In the genomic region with DNA sequence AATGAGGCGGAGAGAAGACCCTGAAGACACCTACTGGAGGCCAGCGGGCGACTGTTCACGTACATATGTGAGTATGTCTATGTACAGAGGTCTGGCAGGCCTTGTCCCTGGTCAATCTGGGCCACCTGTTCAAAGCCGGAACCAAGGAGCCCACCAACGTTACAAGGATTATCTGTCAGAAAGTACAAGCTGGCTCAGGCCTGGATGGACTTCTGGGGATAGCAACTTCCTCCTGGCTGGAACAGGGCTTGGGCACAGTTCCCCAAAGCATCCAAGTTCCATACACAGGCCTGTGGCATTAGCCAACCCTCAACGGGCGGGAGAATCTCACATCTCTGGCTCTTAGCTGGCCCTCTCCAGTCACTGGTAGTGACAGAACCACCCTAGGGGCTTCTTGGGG, we compare ENCODE assay signal across 26 mouse cellular contexts. TPM values are rescaled to one million over a fixed set of nuclear protein-coding genes. Genes with fewer than 3 reads are reported as not detected.
A peak's percentile ranks its signal among the peaks of the same experiment; 100 is the strongest.
DNase-seq lines count a peak whose midpoint lies in the region; ATAC-seq and TF ChIP-seq lines count a peak whose summit lies in the region.
"Had no signal": no experiment of that assay in that cellular context is flagged by ENCODE, and none has a peak within 500 bp of the region (broad histone marks: within the 10 kb centered on the region; RNA-seq: fewer than 3 reads in every experiment).

No protein-coding gene starts in this region.

- no peak overlapping the region for H3K9ac ChIP-seq in midbrain, embryonic 14.5 days (replicated peaks; ENCODE audit: low read length)
- H3K9ac ChIP-seq in midbrain, embryonic 16.5 days (ENCODE audit: low read depth, low read length) = no peak overlapping the region
- H3K9ac ChIP-seq: hindbrain, embryonic 12.5 days; limb, embryonic 13.5 days; liver, embryonic 14.5 days; midbrain, embryonic 13.5 days; neural tube, embryonic 13.5 days had no signal

- no peaks in the 10 kb centered on the region for H3K9me3 ChIP-seq in midbrain, embryonic 14.5 days (ENCODE audit: control insufficient read depth, low read length)
- no peaks in the 10 kb centered on the region for H3K9me3 ChIP-seq in midbrain, embryonic 16.5 days (replicated peaks; ENCODE audit: control insufficient read depth, low read length, poor library complexity, severe bottlenecking)
- H3K9me3 ChIP-seq: hindbrain, embryonic 12.5 days; limb, embryonic 13.5 days; midbrain, embryonic 13.5 days; neural tube, embryonic 13.5 days had no signal

- intact Hi-C loops in gastrocnemius, adult 2 months (cut with DNase I) = loop anchor here (10.0 kb wide), 1 partner anchor 239 kb away; no protein-coding TSS in a partner anchor

- no peak overlapping the region for H3K4me2 ChIP-seq in midbrain, embryonic 14.5 days (ENCODE audit: low read length)
- H3K4me2 ChIP-seq in midbrain, embryonic 16.5 days (ENCODE audit: low read length) = no peak overlapping the region
- H3K4me2 ChIP-seq: hindbrain, embryonic 12.5 days; limb, embryonic 13.5 days; midbrain, embryonic 13.5 days; neural tube, embryonic 13.5 days had no signal

- no peaks in the 10 kb centered on the region for H3K27me3 ChIP-seq in midbrain, embryonic 14.5 days (ENCODE audit: control insufficient read depth, insufficient read depth, low read length)
- H3K27me3 ChIP-seq in midbrain, embryonic 16.5 days (ENCODE audit: control insufficient read depth, insufficient read depth, low read depth, low read length) = no peaks in the 10 kb centered on the region
- H3K27me3 ChIP-seq in small intestine, adult 2 months (ENCODE audit: control insufficient read depth, insufficient read depth, low read length) = no peaks in the 10 kb centered on the region
- H3K27me3 ChIP-seq: hindbrain, embryonic 12.5 days; limb, embryonic 13.5 days; midbrain, embryonic 13.5 days; neural tube, embryonic 13.5 days had no signal

- 91% methylated on average over 8 of the region's 8 CpGs for WGBS in midbrain, embryonic 14.5 days
- WGBS in midbrain, embryonic 16.5 days = 93% methylated on average over 8 of the region's 8 CpGs
- 84% methylated on average over 8 of the region's 8 CpGs for WGBS in small intestine, adult 2 months

- H3K27ac ChIP-seq in gastrocnemius, adult 2 months = no peak overlapping the region
- H3K27ac ChIP-seq in midbrain, embryonic 14.5 days (replicated peaks; ENCODE audit: low read depth, low read length) = 0 out of 2 replicates have a peak overlapping the region, but pooled peaks have one; percentile 13
- H3K27ac ChIP-seq in midbrain, embryonic 16.5 days (ENCODE audit: low read length) = no peak overlapping the region
- H3K27ac ChIP-seq in small intestine, adult 2 months (ENCODE audit: insufficient read depth, low read depth, low read length) = peak overlapping the region; percentile 62
- H3K27ac ChIP-seq: heart, adult 2 months; hindbrain, embryonic 12.5 days; limb, embryonic 13.5 days; liver, embryonic 14.5 days; midbrain, embryonic 13.5 days; neural tube, embryonic 13.5 days had no signal

- H3K4me1 ChIP-seq in midbrain, embryonic 14.5 days (ENCODE audit: control insufficient read depth, insufficient read depth, low read length) = no peaks in the 10 kb centered on the region
- no peaks in the 10 kb centered on the region for H3K4me1 ChIP-seq in midbrain, embryonic 16.5 days (ENCODE audit: control insufficient read depth, insufficient read depth, low read length)
- H3K4me1 ChIP-seq in small intestine, adult 2 months (ENCODE audit: control insufficient read depth, insufficient read depth, insufficient read length, low read length) = peaks cover 3% of the 10 kb centered on the region; the same call in 1 of the 2 replicates
- H3K4me1 ChIP-seq: limb, embryonic 13.5 days had no signal

- TF ChIP-seq POLR2A in small intestine, adult 2 months (IDR thresholded peaks at IDR 0.05; ENCODE audit: low read depth, low read length) = no peak

- no peak for ATAC-seq in midbrain, embryonic 14.5 days (ENCODE audit: low FRiP score, low TSS enrichment)
- ATAC-seq in midbrain, embryonic 16.5 days = no peak
- ATAC-seq in granulocyte monocyte progenitor cell, adult 5-6 weeks (replicated peaks; ENCODE audit: poor library complexity, severe bottlenecking) = peak; percentile 43
- ATAC-seq: forebrain, embryonic 14.5 days; intestine, postnatal 0 days; midbrain, embryonic 13.5 days had no signal

- no peak for DNase-seq in gastrocnemius, adult 2 months
- no peak for DNase-seq in gastrocnemius, postnatal 4 days (ENCODE audit: low spot score in 2 of 2)
- no peak for DNase-seq in midbrain, embryonic 14.5 days
- no peak for DNase-seq in testis, postnatal 14 days (ENCODE audit: low spot score)
- no peak for DNase-seq in embryo, embryonic 10.5 days (ENCODE audit: low spot score)
- DNase-seq: cerebellum, adult 2 months; cerebellum, postnatal 36 days; gastrocnemius, postnatal 14 days; layer of hippocampus, postnatal 36 days; retina, postnatal 1 day; thymus, postnatal 25 days had no signal

- H3K4me3 ChIP-seq in gastrocnemius, adult 2 months = peak overlapping the region; percentile 2; the same call in 1 of the 2 replicates
- no peak overlapping the region for H3K4me3 ChIP-seq in midbrain, embryonic 14.5 days (replicated peaks; ENCODE audit: low read depth, low read length)
- no peak overlapping the region for H3K4me3 ChIP-seq in midbrain, embryonic 16.5 days (ENCODE audit: low read depth, low read length)
- H3K4me3 ChIP-seq in small intestine, adult 2 months (ENCODE audit: low read depth, low read length) = peak overlapping the region; percentile 57
- H3K4me3 ChIP-seq: heart, adult 2 months; hindbrain, embryonic 12.5 days; limb, embryonic 13.5 days; midbrain, embryonic 13.5 days; myocyte; neural tube, embryonic 13.5 days had no signal

- H3K36me3 ChIP-seq in midbrain, embryonic 14.5 days (ENCODE audit: control insufficient read depth, insufficient read depth, low read length) = peaks cover 41% of the 10 kb centered on the region
- H3K36me3 ChIP-seq in midbrain, embryonic 16.5 days (ENCODE audit: control insufficient read depth, insufficient read depth, low read length) = peaks cover 16% of the 10 kb centered on the region
- H3K36me3 ChIP-seq in small intestine, adult 2 months (ENCODE audit: control insufficient read depth, insufficient read depth, low read length) = peaks cover 10% of the 10 kb centered on the region

- no peak for TF ChIP-seq CTCF in gastrocnemius, adult 2 months (IDR thresholded peaks at IDR 0.05)
- no peak for TF ChIP-seq CTCF in small intestine, adult 2 months (IDR thresholded peaks at IDR 0.05; ENCODE audit: extremely low read depth, insufficient read length, insufficient replicate concordance, low read depth, low read length)

RNA-seq across cellular contexts. Expression of gene Lat2, which starts 0.5 kb away (rescaled TPM):
- total RNA-seq in gastrocnemius, adult 2 months (2021) = 1 to 10 TPM in 1 of 2 experiments, under 1 TPM in 1; 0.87 to 1.2 TPM
- 1 to 10 TPM; 4.5 to 6.3 TPM for total RNA-seq in gastrocnemius, postnatal 4 days (2021)
- 1.5 and 2.7 TPM in 2 replicates for polyA plus RNA-seq in midbrain, embryonic 14.5 days (2014; fragmentation: Nextera tagmentation; extraction: Ambion mirVana)
- polyA plus RNA-seq in midbrain, embryonic 16.5 days (2015; fragmentation: Nextera tagmentation; extraction: Ambion mirVana) = 2.4 and 2.7 TPM in 2 replicates
- total RNA-seq in granulocyte monocyte progenitor cell, adult 5-6 weeks (2014; fragmentation: Nextera tagmentation) = 43.8 and 50.9 TPM in 2 replicates
- 34.0 TPM in 2 replicates for total RNA-seq in granulocyte monocyte progenitor cell, adult 5-6 weeks (2017)
- polyA plus RNA-seq in small intestine, adult 2 months (2012; rRNA removed) = 4.0 and 6.9 TPM in 2 replicates

RNA-seq across cellular contexts. Expression of gene Eif4h, which starts 25.0 kb away (rescaled TPM):
- 100 to 1,000 TPM in 1 of 2 experiments, 10 to 100 TPM in 1; 92.2 to 105 TPM for total RNA-seq in gastrocnemius, adult 2 months (2021)
- total RNA-seq in gastrocnemius, postnatal 4 days (2021) = 100 to 1,000 TPM; 208 to 209 TPM
- polyA plus RNA-seq in midbrain, embryonic 14.5 days (2014; fragmentation: Nextera tagmentation; extraction: Ambion mirVana) = 357 and 372 TPM in 2 replicates
- polyA plus RNA-seq in midbrain, embryonic 16.5 days (2015; fragmentation: Nextera tagmentation; extraction: Ambion mirVana) = 321 and 329 TPM in 2 replicates
- total RNA-seq in granulocyte monocyte progenitor cell, adult 5-6 weeks (2014; fragmentation: Nextera tagmentation) = 226 and 246 TPM in 2 replicates
- 252 and 300 TPM in 2 replicates for total RNA-seq in granulocyte monocyte progenitor cell, adult 5-6 weeks (2017)
- polyA plus RNA-seq in small intestine, adult 2 months (2012; rRNA removed) = 99.4 and 256 TPM in 2 replicates

RNA-seq across cellular contexts. Expression of gene Rfc2, which starts 33.1 kb away (rescaled TPM):
- total RNA-seq in gastrocnemius, adult 2 months (2021) = 10 to 100 TPM; 18.3 to 19.8 TPM
- 10 to 100 TPM; 42.6 to 45.0 TPM for total RNA-seq in gastrocnemius, postnatal 4 days (2021)
- 165 and 191 TPM in 2 replicates for polyA plus RNA-seq in midbrain, embryonic 14.5 days (2014; fragmentation: Nextera tagmentation; extraction: Ambion mirVana)
- 179 and 186 TPM in 2 replicates for polyA plus RNA-seq in midbrain, embryonic 16.5 days (2015; fragmentation: Nextera tagmentation; extraction: Ambion mirVana)
- total RNA-seq in granulocyte monocyte progenitor cell, adult 5-6 weeks (2014; fragmentation: Nextera tagmentation) = 284 and 297 TPM in 2 replicates
- 146 and 201 TPM in 2 replicates for total RNA-seq in granulocyte monocyte progenitor cell, adult 5-6 weeks (2017)
- polyA plus RNA-seq in small intestine, adult 2 months (2012; rRNA removed) = 15.1 and 35.4 TPM in 2 replicates

RNA-seq across cellular contexts. Expression of gene Syna, which starts 54.3 kb away (rescaled TPM):
- not detected for total RNA-seq in gastrocnemius, adult 2 months (2021)
- total RNA-seq in gastrocnemius, postnatal 4 days (2021) = not detected
- 0.11 and 0.24 TPM in 2 replicates for polyA plus RNA-seq in midbrain, embryonic 14.5 days (2014; fragmentation: Nextera tagmentation; extraction: Ambion mirVana)
- polyA plus RNA-seq in midbrain, embryonic 16.5 days (2015; fragmentation: Nextera tagmentation; extraction: Ambion mirVana) = 0.46 and 0.92 TPM in 2 replicates
- total RNA-seq in granulocyte monocyte progenitor cell, adult 5-6 weeks (2014; fragmentation: Nextera tagmentation) = not detected in 2 replicates
- total RNA-seq in granulocyte monocyte progenitor cell, adult 5-6 weeks (2017) = not detected in 2 replicates
- polyA plus RNA-seq in small intestine, adult 2 months (2012; rRNA removed) = 1.6 and 3.1 TPM in 2 replicates
- total RNA-seq: adrenal gland, adult 18-20 months; heart, adult 2 months; heart, postnatal 25 days had no signal
- polyA plus RNA-seq: heart, adult 2 months; heart, embryonic 14.5 days; liver, embryonic 14.5 days had no signal

Comparison
In these comparisons a context has a peak if more than half of its experiments do, and no peak if none do; other contexts are left out.
1. H3K27ac ChIP-seq: peak in midbrain, embryonic 14.5 days (single experiment) and small intestine, adult 2 months (single experiment); none in gastrocnemius, adult 2 months (single experiment) and midbrain, embryonic 16.5 days (single experiment).
2. H3K4me3 ChIP-seq: peak in gastrocnemius, adult 2 months (single experiment) and small intestine, adult 2 months (single experiment); none in midbrain, embryonic 14.5 days (single experiment) and midbrain, embryonic 16.5 days (single experiment).
3. RNA of gene Lat2, which starts 0.5 kb away (total RNA-seq): 34.0 to 50.9 TPM in granulocyte monocyte progenitor cell, adult 5-6 weeks; 4.5 to 6.3 TPM in gastrocnemius, postnatal 4 days and 0.87 to 1.2 TPM in gastrocnemius, adult 2 months; every median in the first group is over 4 times any median in the second.